Mouse (Mus musculus): ENCODE data around the gene Wnt4.
A peak's percentile ranks its signal among the peaks of the same experiment; 100 is the strongest.

The Wnt4 gene

GRCm38 (mm10) chr4:137281273-137281672, 4.0 kb downstream of the Wnt4 start:
- no peak for DNase-seq

DNA sequence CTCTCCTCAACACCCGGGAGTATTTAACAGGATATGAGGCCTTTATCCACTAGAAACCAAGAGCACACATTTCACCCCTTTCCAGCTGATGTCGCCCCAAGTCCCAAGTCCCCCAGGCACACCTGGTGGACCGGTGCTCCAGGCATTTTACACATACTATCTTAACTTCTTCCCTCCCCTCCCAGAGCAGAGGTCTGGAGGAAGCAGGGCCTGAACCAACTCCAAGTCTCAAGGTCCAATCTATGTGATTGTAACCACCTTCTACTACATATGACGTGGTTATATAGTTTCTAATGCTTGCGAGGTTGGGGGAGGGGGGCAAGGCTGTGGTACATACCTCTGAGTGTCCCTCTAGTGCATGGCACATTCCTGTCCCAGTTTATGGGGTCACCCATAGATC, 4.8 kb downstream of the Wnt4 start:
- no peak for DNase-seq

GRCm38 (mm10) chr4:137282584-137283406, 5.5 kb downstream of the Wnt4 start:
- no peak for DNase-seq

DNA sequence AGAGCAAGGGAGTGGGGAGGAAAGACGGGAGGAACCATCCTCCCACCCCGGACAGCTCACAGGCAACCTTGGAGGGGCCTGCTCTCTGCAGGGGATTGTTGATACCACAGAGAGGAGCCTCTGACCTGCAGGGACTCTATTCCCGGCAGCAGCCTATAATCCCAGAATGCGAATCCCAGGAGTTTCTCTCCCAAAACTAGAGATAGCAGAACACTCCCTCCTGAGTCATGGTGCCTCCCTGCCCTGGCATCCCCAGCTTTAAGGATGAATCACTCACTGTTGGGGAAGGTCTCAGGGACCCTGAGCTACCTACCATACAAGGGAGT, 6.1 kb downstream of the Wnt4 start:
- no peak for DNase-seq

DNA sequence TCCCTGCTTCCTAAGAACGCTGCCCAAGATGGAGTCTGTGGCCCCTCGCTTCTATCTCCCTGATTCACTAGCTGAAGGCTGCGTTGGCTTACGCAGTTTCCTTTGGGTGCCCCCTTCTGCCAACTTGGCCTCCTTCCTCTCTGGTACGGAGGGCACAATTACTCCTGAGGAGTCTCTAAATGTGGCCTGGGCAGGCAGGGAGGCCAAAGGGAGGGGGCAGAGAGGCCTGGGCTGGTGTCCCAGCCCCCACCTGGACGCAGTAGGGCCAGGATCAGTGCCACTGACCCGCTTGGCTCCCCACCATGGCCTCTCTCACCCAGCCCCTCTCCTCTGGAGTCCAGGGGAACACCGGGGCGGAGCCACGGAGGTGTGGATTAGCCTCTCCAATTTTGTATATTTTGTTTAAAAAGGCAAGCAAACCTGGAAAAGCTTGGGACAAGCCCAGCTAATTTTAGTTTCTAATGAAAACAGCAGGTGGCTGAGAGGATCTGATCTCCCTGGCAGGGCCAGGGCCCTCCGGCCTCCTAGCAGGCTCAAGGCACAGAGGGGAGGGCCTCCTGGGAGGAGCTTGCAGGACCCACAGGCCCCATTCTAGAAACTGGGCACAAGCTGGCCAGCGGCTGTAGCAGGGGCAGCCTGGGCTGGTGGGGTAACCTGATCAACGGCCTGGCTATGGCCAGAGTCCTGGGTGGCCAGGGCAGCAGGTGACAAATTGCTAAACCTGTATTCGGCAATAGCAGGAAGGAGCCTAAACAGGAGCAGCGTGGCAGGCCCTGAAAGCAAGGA, 8.8 kb downstream of the Wnt4 start:
- no peak for DNase-seq

DNA sequence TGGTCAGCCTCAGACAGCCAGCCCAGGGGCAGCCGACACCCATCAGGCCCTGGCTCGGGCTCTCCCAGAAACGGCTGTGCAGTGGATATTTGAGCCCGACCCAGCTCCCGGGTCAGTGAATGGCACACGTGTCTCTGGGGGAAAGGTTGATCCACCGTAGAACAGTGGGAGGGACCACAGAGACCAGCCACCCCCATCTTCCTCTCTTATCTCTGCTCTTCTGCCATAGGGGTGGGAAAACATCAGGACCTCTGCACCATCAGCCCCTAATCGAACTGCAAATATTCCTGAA, 9.3 kb downstream of the Wnt4 start:
- DNase-seq: no peak

GRCm38 (mm10) chr4:137287206-137287605, 9.9 kb downstream of the Wnt4 start:
- DNase-seq: no peak

DNA sequence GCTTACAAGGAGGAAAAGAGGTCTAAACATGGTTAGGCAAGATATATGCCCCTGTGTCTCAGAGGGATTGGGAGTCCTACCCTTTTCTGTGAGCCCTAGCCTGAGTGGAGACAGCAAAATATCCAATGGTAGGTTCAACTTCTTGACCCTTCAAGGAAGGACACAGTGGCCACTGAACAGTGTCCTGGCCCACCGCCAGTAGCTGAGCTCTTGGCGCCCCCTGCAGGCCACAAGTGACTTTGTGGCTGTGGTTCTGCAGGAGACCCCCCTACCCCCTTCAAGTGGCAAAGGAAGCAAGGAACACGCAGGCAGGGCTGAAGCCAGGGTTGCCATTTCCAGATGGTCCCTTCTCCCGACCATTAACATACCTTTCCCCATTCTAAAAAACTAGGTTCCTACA, 10.5 kb downstream of the Wnt4 start:
- DNase-seq: peak; percentile 51

- no peak for DNase-seq
Measured at GRCm38 (mm10) chr4:137289701-137290100, 12.4 kb downstream of the Wnt4 start.

DNA sequence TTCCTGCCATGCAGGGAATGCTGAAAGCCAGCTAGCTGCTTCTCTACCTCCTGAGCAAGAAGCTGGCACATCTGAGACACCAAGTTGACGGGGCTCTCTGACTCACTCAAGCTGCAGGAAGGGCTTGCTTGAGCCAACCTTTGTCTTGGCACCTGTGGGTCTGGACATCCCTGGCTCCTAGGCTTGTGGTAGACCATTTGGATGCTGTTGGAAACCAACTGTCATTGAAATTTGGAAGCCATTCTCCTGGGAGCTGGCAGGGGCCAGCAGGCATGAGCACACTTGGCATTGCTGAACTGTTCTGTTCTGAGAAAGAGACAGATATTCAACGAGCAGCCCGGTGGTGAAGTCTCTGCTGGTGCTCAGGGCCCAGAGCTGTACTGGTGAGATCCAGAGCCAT, 13.0 kb downstream of the Wnt4 start:
- no peak for DNase-seq

DNA sequence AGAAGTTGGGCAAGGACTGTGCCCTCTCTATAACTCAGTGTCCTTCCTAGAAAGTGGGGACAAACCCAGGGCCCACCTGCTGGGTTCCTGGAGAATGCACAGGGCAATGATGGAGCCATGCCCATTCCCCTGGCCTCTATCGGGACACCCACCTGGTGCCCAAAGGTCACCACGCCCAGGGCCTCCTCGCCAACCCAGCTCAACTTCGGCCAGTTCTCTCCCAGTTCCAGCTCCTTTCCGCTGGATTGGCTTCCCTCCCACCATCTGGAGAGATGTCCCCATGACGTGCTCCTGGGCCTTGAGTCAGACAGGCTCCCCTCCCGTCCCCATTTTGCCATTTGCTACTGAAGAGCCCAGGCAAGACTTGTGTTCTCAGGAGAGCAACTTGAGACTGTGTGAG, 15.3 kb downstream of the Wnt4 start:
- DNase-seq: no peak

DNA sequence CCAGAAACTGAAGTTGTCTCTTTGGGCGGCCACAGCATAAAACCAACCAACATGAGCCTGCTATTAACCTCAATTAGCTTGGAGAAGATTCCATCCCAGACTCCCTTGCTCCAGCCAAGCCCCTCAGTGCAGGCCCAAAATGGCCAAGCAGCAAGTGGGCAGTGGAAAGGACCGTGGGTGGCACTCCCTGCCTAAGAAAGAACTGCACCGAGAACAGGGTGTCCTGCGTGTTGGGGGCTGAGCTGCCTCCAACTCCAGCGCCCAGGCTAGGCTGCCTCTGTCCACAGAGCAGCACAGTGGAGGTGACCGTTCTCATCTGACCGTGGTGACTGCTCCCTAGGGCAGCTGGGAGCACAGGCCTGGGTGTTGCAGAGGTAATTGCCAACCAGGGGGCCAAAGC, 16.7 kb downstream of the Wnt4 start:
- no peak for DNase-seq

DNA sequence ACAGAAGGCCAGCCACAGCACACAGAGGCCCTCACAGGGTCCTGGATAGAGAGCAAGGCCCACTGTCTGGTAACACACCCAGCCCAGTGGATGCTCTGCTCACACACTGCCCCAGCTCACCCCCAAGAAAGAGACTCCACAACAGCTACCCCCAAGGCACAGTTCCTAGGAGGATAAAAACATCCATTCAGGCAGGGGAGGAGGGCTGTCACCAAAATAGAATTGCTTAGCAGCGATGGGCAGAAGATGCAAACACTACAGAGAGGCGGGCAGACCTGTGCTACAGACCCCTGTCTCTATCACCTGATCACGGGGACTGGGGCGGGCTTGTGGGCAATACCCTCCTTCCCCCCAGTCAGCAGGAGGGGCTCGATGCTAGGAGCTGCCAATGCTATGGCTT, 17.2 kb downstream of the Wnt4 start:
- DNase-seq: no peak

- no peak for DNase-seq
Measured at GRCm38 (mm10) chr4:137294951-137295350, 17.7 kb downstream of the Wnt4 start.

GRCm38 (mm10) chr4:137297611-137298010, 20.3 kb downstream of the Wnt4 start:
- DNase-seq: no peak

DNA sequence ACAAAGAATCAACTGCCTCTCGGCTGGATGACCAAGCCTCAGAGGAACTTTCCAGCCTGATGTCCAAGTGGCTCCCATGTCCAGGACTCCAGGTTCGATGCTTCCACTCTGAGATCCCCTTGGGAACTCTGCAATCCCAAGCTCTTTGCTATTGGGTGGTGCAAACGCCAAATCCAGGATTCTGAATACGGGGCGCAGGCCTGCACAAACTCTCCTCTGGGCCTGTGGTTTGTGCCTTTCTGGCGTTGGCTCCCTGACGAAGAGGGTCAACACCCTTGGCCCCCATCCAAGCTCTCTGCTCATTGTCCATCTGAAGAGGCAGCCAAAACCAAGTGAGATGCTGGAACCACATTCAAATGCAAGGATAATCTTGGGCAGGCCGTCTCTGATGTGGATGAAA, 21.1 kb downstream of the Wnt4 start:
- DNase-seq: no peak

GRCm38 (mm10) chr4:137300227-137300626, 22.9 kb downstream of the Wnt4 start:
- DNase-seq: no peak

DNA sequence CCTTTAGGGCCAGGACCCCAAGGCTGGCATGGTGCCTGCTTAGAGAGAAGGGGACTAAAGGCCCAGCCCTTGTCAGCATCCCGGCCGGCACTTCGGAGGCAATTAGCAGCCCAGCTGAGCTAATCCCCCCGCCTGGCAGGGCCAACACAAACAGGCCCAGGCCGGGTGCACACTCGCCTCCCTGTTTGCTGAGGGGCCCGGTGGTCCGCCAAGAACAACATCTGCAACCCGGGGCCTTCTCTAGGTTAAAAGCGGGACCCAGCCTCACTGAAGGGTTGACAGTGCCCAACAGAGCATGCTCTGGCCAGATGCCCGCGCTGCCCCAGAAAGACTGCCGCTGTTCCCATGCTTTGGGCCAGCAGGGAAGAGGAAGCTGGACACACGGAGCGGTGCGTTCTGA, 24.3 kb downstream of the Wnt4 start:
- no peak for DNase-seq

DNA sequence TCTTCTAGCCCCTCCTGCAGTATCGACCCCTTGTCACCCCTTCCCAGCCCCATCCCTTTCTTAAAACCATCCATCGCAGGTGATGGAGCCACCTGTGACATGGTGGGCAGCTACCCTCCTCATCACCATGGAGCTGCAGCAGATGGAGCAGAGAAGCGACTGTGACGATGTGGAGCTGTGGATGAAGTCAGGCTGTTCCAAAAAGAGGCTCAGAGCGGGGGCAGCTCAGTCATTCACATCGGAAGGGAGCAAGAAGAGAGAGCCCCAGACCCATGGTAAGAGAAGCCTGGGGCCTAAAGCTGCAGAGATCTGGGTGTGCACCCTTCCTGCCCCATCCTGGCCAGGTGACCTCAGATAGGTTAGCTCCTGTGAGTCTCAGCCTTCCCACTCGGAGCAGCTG, 26.8 kb downstream of the Wnt4 start:
- no peak for DNase-seq

GRCm38 (mm10) chr4:137305066-137305465, 27.8 kb downstream of the Wnt4 start:
- DNase-seq: no peak

DNA sequence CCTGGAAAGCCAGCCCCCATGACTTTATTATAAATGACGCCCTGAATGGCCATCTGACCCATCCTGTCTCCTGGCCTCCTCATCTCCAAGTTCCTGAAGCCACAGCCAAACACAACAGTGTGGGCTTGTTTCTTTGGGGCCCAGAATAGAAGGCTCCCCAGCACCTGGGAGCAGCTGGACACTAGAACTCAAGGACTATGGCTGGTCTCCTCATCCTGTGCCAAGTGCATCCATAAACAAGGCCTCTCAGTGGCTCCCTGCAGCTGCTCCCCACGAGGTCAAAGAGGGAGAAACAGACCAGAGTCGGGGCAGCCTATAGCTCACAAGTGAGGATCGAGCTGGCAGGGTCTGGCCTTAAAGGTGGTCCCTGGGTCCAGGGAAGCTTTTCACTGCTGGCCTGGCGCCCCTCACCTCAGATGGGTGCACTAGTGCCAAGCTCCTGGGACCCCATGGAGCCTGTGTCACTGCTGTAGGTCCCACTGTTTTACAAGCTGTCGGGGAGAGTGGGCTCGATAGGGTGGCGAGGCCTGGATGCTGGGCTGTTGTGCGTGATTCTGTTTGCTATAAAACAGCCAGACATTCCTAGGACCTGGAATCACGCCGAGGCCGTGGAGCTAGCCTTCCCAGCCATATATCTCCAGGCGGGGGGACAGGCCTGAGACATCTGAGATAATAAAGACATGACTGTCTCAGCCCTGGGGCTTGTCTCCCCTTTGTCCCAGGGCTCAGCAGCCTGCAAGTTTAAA, 28.7 kb downstream of the Wnt4 start:
- no peak for DNase-seq

DNA sequence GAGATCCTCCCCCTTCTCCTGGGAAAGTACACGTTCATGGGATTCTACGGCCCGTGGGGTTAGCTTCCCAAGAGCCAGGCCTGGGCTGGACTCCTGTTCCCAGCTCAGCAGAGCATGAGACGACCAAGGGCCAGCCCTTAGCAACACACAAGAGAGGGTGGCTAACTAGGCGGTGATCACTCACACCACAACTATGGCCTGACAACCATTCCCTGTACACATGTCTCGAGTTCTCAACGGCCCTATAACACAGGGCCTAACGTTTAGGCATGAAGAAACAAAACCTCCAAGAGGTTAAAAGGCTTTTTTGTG, 29.2 kb downstream of the Wnt4 start:
- no peak for DNase-seq

DNA sequence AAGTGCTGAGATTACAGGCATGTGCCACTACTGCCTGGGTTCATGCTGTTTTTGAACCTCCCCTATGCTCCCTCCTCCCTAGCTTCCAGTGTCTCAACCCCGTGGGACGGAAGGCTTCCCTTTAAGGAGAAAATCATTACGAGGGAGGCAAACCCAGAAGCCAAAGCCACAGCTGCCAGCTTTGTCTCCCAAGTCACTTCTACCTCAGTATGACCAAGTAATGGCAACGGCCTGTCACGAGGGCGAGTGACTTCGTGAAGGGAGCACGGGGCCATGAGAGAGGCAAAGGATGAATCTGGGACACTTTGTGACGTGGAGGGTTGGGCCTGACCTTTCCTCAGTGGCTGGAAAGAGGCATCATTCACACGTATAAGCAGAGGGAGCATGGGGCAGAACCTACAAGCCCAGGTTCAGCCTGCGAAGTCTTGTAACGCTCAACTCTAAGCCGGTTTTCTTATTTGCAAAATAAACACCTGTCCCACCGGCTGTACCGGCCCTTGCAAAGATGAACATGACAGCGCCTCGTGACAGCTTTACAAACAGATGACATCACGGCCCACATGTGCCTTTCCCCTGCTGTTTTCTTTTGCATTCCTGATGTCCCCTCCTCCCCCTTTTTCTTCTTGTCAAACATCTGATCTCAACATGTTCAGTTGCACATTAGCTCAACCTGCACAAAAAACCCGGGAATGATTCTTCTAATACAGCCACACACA, 29.9 kb downstream of the Wnt4 start:
- no peak for DNase-seq

DNA sequence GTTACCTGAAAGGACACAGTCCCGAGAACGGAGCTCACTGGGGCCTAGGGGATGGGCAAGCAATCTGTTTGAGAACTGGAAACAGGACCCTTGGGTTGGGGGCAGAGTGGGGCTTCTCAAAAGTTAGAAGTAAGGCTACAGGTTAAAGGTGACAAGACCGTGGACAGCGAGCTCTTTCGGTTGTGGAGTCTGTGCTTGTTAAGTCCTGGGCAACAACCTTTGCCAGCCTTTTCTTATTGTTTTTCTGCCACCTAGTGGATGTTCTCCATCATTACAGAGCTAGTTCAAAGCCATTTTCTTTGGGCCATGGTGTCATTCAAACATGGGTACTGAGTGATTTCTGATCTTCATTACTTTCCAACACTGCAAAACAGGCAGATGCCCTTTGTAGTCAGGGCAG, 31.1 kb downstream of the Wnt4 start:
- peak; percentile 16 for DNase-seq

All from thymus, postnatal 14 days (tissue).